Mouse (Mus musculus): ENCODE measurements around the gene Gm17268. TPM values are rescaled to one million over a fixed set of nuclear protein-coding genes. Genes with fewer than 3 reads are reported as not detected.

Gm17268 gene
- polyA plus RNA-seq, 1 experiment from 2014 or later = not detected

GRCm38 (mm10) chr11:82035857-82036256, 2.5 kb downstream of the Gm17268 start:
- Histone ChIP-seq H3K36me3 (ENCODE audit: control insufficient read depth, insufficient read depth, low read length) (no peaks in the 10 kb centered on the region), H3K4me3 (ENCODE audit: low read length) (no peak overlapping the region), H3K27me3 (replicated peaks; ENCODE audit: control insufficient read depth, insufficient read depth, low read length) (no peaks in the 10 kb centered on the region), H3K4me1 (ENCODE audit: control insufficient read depth, insufficient read depth, low read depth, low read length) (peaks cover 4% of the 10 kb centered on the region; the same call in 1 of the 2 replicates), H3K9me3 (ENCODE audit: control insufficient read depth, low read length) (no peaks in the 10 kb centered on the region), H3K4me2 (ENCODE audit: low read length) (no peak overlapping the region), H3K9ac (ENCODE audit: low read depth, low read length) (no peak overlapping the region), H3K27ac (ENCODE audit: low read depth, low read length) (no peak overlapping the region)
- no peak for ATAC-seq
- WGBS = 90% methylated on average over 2 of the region's 2 CpGs

DNA sequence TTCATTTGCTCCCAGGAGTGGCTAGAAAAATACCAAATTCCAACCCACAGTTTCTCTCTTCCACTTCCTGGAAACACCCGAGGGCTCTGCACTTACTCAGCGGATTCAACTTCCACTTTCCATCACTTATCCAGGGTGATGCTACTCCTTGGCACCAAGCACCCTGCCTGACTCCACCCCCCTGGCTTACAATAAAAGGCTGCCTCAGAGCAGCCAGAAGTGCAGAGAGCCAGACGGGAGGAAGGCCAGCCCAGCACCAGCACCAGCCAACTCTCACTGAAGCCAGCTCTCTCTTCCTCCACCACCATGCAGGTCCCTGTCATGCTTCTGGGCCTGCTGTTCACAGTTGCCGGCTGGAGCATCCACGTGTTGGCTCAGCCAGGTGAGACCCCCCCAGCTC, 3.0 kb downstream of the Gm17268 start, which contains the start of gene Ccl2:
Ccl2 (plus strand) TSS at position 216 of the 400 bp plus-strand sequence.
- no peaks in the 10 kb centered on the region for H3K27me3 ChIP-seq (replicated peaks; ENCODE audit: control insufficient read depth, insufficient read depth, low read length)
- H3K27ac ChIP-seq (ENCODE audit: low read depth, low read length) = no peak within 1 kb of the TSS
- 38% methylated on average over 5 of the region's 5 CpGs for WGBS
- H3K9me3 ChIP-seq (ENCODE audit: control insufficient read depth, low read length) = no peaks in the 10 kb centered on the region
- no peak within 1 kb of the TSS for H3K4me2 ChIP-seq (ENCODE audit: low read length)
- no peak within 1 kb of the TSS for H3K9ac ChIP-seq (ENCODE audit: low read depth, low read length)
- H3K36me3 ChIP-seq (ENCODE audit: control insufficient read depth, insufficient read depth, low read length) = no peaks in the 10 kb centered on the region
- H3K4me1 ChIP-seq (ENCODE audit: control insufficient read depth, insufficient read depth, low read depth, low read length) = peaks cover 4% of the 10 kb centered on the region; the same call in 1 of the 2 replicates
- no peak within 1 kb of the TSS for H3K4me3 ChIP-seq (ENCODE audit: low read length)
- ATAC-seq = peak; percentile 92

GRCm38 (mm10) chr11:82034446-82034845, 3.9 kb downstream of the Gm17268 start:
- H3K27me3 ChIP-seq (replicated peaks; ENCODE audit: control insufficient read depth, insufficient read depth, low read length) = no peaks in the 10 kb centered on the region
- H3K9me3 ChIP-seq (ENCODE audit: control insufficient read depth, low read length) = no peaks in the 10 kb centered on the region
- no peak overlapping the region for H3K9ac ChIP-seq (ENCODE audit: low read depth, low read length)
- H3K27ac ChIP-seq (ENCODE audit: low read depth, low read length) = no peak overlapping the region
- no peaks in the 10 kb centered on the region for H3K36me3 ChIP-seq (ENCODE audit: control insufficient read depth, insufficient read depth, low read length)
- H3K4me2 ChIP-seq (ENCODE audit: low read length) = no peak overlapping the region
- no peak for ATAC-seq
- peaks cover 4% of the 10 kb centered on the region; the same call in 1 of the 2 replicates for H3K4me1 ChIP-seq (ENCODE audit: control insufficient read depth, insufficient read depth, low read depth, low read length)
- 91% methylated on average over 7 of the region's 7 CpGs for WGBS
- H3K4me3 ChIP-seq (ENCODE audit: low read length) = no peak overlapping the region

- no peaks in the 10 kb centered on the region for H3K9me3 ChIP-seq (ENCODE audit: control insufficient read depth, low read length)
- no peak for ATAC-seq
- H3K27me3 ChIP-seq (replicated peaks; ENCODE audit: control insufficient read depth, insufficient read depth, low read length) = no peaks in the 10 kb centered on the region
- WGBS = 31% methylated on average over 8 of the region's 8 CpGs
- no peak overlapping the region for H3K4me3 ChIP-seq (ENCODE audit: low read length)
- peak overlapping the region; percentile 30; the same call in 1 of the 2 replicates for H3K27ac ChIP-seq (ENCODE audit: low read depth, low read length)
- H3K9ac ChIP-seq (ENCODE audit: low read depth, low read length) = no peak overlapping the region
- H3K4me1 ChIP-seq (ENCODE audit: control insufficient read depth, insufficient read depth, low read depth, low read length) = peaks cover 4% of the 10 kb centered on the region; the same call in 1 of the 2 replicates
- no peaks in the 10 kb centered on the region for H3K36me3 ChIP-seq (ENCODE audit: control insufficient read depth, insufficient read depth, low read length)
- no peak overlapping the region for H3K4me2 ChIP-seq (ENCODE audit: low read length)
Observed at GRCm38 (mm10) chr11:82032678-82033344, 5.6 kb downstream of the Gm17268 start.

- no peaks in the 10 kb centered on the region for H3K36me3 ChIP-seq (ENCODE audit: control insufficient read depth, insufficient read depth, low read length)
- no peak overlapping the region for H3K27ac ChIP-seq (ENCODE audit: low read depth, low read length)
- H3K4me3 ChIP-seq (ENCODE audit: low read length) = no peak overlapping the region
- no peak overlapping the region for H3K4me2 ChIP-seq (ENCODE audit: low read length)
- ATAC-seq = no peak
- no peaks in the 10 kb centered on the region for H3K27me3 ChIP-seq (replicated peaks; ENCODE audit: control insufficient read depth, insufficient read depth, low read length)
- H3K9me3 ChIP-seq (ENCODE audit: control insufficient read depth, low read length) = no peaks in the 10 kb centered on the region
- H3K4me1 ChIP-seq (ENCODE audit: control insufficient read depth, insufficient read depth, low read depth, low read length) = peaks cover 4% of the 10 kb centered on the region; the same call in 1 of the 2 replicates
- H3K9ac ChIP-seq (ENCODE audit: low read depth, low read length) = no peak overlapping the region
Observed at GRCm38 (mm10) chr11:82032136-82032535, 6.2 kb downstream of the Gm17268 start.

GRCm38 (mm10) chr11:82030171-82030570, 8.2 kb downstream of the Gm17268 start:
- ATAC-seq = no peak
- Histone ChIP-seq H3K4me1 (ENCODE audit: control insufficient read depth, insufficient read depth, low read depth, low read length) (peaks cover 4% of the 10 kb centered on the region; the same call in 1 of the 2 replicates), H3K4me3 (ENCODE audit: low read length) (no peak overlapping the region), H3K27me3 (replicated peaks; ENCODE audit: control insufficient read depth, insufficient read depth, low read length) (no peaks in the 10 kb centered on the region), H3K4me2 (ENCODE audit: low read length) (no peak overlapping the region), H3K36me3 (ENCODE audit: control insufficient read depth, insufficient read depth, low read length) (no peaks in the 10 kb centered on the region), H3K27ac (ENCODE audit: low read depth, low read length) (no peak overlapping the region), H3K9me3 (ENCODE audit: control insufficient read depth, low read length) (no peaks in the 10 kb centered on the region), H3K9ac (ENCODE audit: low read depth, low read length) (no peak overlapping the region)
- 82% methylated on average over 2 of the region's 2 CpGs for WGBS

GRCm38 (mm10) chr11:82023769-82024168, 14.6 kb downstream of the Gm17268 start:
- ATAC-seq = no peak
- H3K9ac ChIP-seq (ENCODE audit: low read depth, low read length) = no peak overlapping the region
- H3K27me3 ChIP-seq (replicated peaks; ENCODE audit: control insufficient read depth, insufficient read depth, low read length) = no peaks in the 10 kb centered on the region
- no peaks in the 10 kb centered on the region for H3K36me3 ChIP-seq (ENCODE audit: control insufficient read depth, insufficient read depth, low read length)
- H3K27ac ChIP-seq (ENCODE audit: low read depth, low read length) = no peak overlapping the region
- 82% methylated on average over 4 of the region's 4 CpGs for WGBS
- no peaks in the 10 kb centered on the region for H3K4me1 ChIP-seq (ENCODE audit: control insufficient read depth, insufficient read depth, low read depth, low read length)
- no peaks in the 10 kb centered on the region for H3K9me3 ChIP-seq (ENCODE audit: control insufficient read depth, low read length)
- no peak overlapping the region for H3K4me3 ChIP-seq (ENCODE audit: low read length)
- H3K4me2 ChIP-seq (ENCODE audit: low read length) = no peak overlapping the region

DNA sequence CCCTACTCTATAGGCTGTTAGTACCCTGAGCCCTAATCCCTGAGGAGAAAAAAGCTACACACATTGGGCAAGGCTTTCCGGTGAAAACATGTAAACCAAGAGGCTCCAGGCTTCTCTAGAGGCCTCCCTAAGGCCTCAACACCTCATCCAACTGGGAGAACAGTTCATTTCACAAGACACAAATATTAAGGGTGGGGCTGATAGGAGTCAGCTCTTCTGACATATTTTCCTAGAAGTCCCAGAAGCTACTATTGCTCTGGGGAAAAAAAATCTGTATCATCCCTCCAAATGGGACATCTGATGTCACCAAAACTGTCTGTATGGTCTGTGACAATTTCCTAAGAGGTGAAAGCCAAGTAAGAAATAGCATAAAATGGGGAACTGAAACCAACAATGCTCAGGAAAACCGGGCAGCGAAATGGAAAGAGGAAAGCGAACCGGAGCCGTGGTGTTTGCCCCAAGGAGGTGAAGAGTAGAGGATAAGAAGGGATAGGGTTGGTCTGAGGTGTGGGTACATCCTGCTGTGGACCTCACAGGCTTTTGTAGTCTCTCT, 15.8 kb downstream of the Gm17268 start:
- Histone ChIP-seq H3K4me3 (ENCODE audit: low read length) (no peak overlapping the region), H3K4me2 (ENCODE audit: low read length) (no peak overlapping the region), H3K27me3 (replicated peaks; ENCODE audit: control insufficient read depth, insufficient read depth, low read length) (no peaks in the 10 kb centered on the region), H3K9ac (ENCODE audit: low read depth, low read length) (no peak overlapping the region), H3K27ac (ENCODE audit: low read depth, low read length) (no peak overlapping the region), H3K4me1 (ENCODE audit: control insufficient read depth, insufficient read depth, low read depth, low read length) (no peaks in the 10 kb centered on the region), H3K9me3 (ENCODE audit: control insufficient read depth, low read length) (no peaks in the 10 kb centered on the region), H3K36me3 (ENCODE audit: control insufficient read depth, insufficient read depth, low read length) (no peaks in the 10 kb centered on the region)
- WGBS = 90% methylated on average over 6 of the region's 6 CpGs
- ATAC-seq = no peak

DNA sequence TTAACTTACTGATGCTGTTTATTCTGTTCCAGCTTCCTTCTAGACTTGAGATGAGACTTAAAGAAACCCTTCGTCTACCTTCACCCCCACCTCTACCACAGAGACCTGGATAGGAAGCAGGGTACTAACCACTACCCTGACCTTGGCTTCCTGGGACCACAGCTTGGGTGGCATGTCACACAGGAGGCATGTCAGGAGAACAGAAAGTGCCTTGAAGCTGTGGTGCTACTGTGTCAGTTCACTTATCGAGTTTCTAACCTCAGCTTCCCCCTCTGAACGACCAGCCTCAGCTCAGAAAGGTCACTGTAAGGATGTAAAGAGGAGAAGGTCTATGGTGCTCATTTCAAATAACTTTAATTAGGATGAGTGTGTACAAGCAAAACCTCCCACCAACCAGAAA, 17.0 kb downstream of the Gm17268 start:
- Histone ChIP-seq H3K4me2 (ENCODE audit: low read length) (no peak overlapping the region), H3K4me1 (ENCODE audit: control insufficient read depth, insufficient read depth, low read depth, low read length) (no peaks in the 10 kb centered on the region), H3K27me3 (replicated peaks; ENCODE audit: control insufficient read depth, insufficient read depth, low read length) (no peaks in the 10 kb centered on the region), H3K9me3 (ENCODE audit: control insufficient read depth, low read length) (no peaks in the 10 kb centered on the region), H3K9ac (ENCODE audit: low read depth, low read length) (no peak overlapping the region), H3K27ac (ENCODE audit: low read depth, low read length) (no peak overlapping the region), H3K36me3 (ENCODE audit: control insufficient read depth, insufficient read depth, low read length) (no peaks in the 10 kb centered on the region), H3K4me3 (ENCODE audit: low read length) (no peak overlapping the region)
- no peak for ATAC-seq
- whole genome bisulfite sequencing = 73% methylated on average over 3 of the region's 3 CpGs
